Mouse (Mus musculus): ENCODE results near the gene Fgfr2.

GRCm38 (mm10) chr7:132385456-132386130, 737.6 kb downstream of the Fgfr2 start:
- no peak for TF ChIP-seq CTCF (IDR thresholded peaks at IDR 0.05; ENCODE audit: borderline replicate concordance, extremely low read depth, insufficient read depth, insufficient read length)
- no peak for TF ChIP-seq POLR2A (IDR thresholded peaks at IDR 0.05; ENCODE audit: borderline replicate concordance, extremely low read depth, insufficient read depth, insufficient read length, poor library complexity, severe bottlenecking)

All from brain, embryonic 14.5 days (tissue).